Mouse (Mus musculus) cerebellum, adult 2 months (tissue): ENCODE results near the gene Maml3.

Source experiments
- CTCF ChIP-seq: fragments of 200-500 bp; IDR thresholded peaks from 2 replicates; pipeline ENCODE4 v1.5.1; 2011; ENCODE audit warnings: low read depth, mild to moderate bottlenecking, control low read depth, low read length, moderate library complexity, borderline replicate concordance; ENCODE audit not compliant: insufficient read depth
- POLR2A ChIP-seq: fragments of 200-500 bp; IDR thresholded peaks from 2 replicates; pipeline ENCODE4 v1.6.1; 2011; ENCODE audit warnings: low read length, control low read depth, borderline replicate concordance; ENCODE audit not compliant: insufficient read depth

- TF ChIP-seq CTCF (no peak), POLR2A (no peak)
Observed at GRCm38 (mm10) chr3:52037260-52037659, 67.6 kb downstream of the Maml3 start.
